Mouse (Mus musculus): ENCODE results near the gene Tnk1.

Gene Tnk1

GRCm38 (mm10) chr11:69803328-69803727 lies 55.2 kb downstream of the Tnk1 start:
- DNase-seq (ENCODE audit: low spot score) = no peak

GRCm38 (mm10) chr11:69802648-69803105 lies 55.9 kb downstream of the Tnk1 start:
- DNase-seq (ENCODE audit: low spot score) = no peak

- DNase-seq (ENCODE audit: low spot score) = no peak
Measured at GRCm38 (mm10) chr11:69801379-69801977, 57.1 kb downstream of the Tnk1 start, which contains the start of gene Fgf11. Gene Fgf11 (minus strand): TSS chr11:69801857.

Data from layer of hippocampus, adult 9-10 months (tissue).